Mouse (Mus musculus) liver, embryonic 14.5 days (tissue): ENCODE measurements at regions not wholly inside any gene's neighbourhood (a gene's known extent, or its start where the extent isn't known, plus 50 kb on each side); places are given as distances from the start of the nearest gene placed in this dataset.

Source experiments
- ATAC-seq: fragments of 200-750 bp; cut with Nextera tagmentation; 2 replicates; pipeline ENCODE4 v1.8.0; 2017; ENCODE audit warnings: moderate number of reproducible peaks, mild to moderate bottlenecking, moderate library complexity; ENCODE audit not compliant: insufficient read depth
- DNase-seq, 3 experiments: peaks; one replicate each; pipeline ENCODE4 v3.0.0-alpha.2; 2012 to 2013; ENCODE audit warnings: low read depth in 3 of 3, low spot score in 3 of 3
- H3K27ac ChIP-seq: fragments of 300-500 bp; sonication (generic); 2 replicates; pipeline ENCODE4 v1.5.1; 2014; ENCODE audit warnings: moderate library complexity, mild to moderate bottlenecking, control low read depth, inconsistent platforms
- H3K27me3 ChIP-seq: fragments of 300-500 bp; sonication (generic); 2 replicates; pipeline ENCODE4 v1.6.1; 2014; ENCODE audit warnings: mild to moderate bottlenecking, low read length, moderate library complexity; ENCODE audit not compliant: control insufficient read depth, insufficient read depth
- H3K36me3 ChIP-seq: fragments of 300-500 bp; sonication (generic); replicated peaks from 2 replicates; pipeline ENCODE4 v1.6.1; 2014; ENCODE audit warnings: low read depth; ENCODE audit not compliant: control insufficient read depth, insufficient read depth
- H3K4me1 ChIP-seq, 2 experiments: fragments of 200-500 bp in 1 of 2; fragments of 300-500 bp in 1 of 2; sonication (generic) in 1 of 2; replicated peaks; 2 replicates each; pipeline ENCODE4 v1.6.1; 2012 to 2014; ENCODE audit warnings: antibody characterized with exemption in 1 of 2, inconsistent platforms in 1 of 2, low read length in 1 of 2; ENCODE audit not compliant: control insufficient read depth in 2 of 2, insufficient read depth in 2 of 2
- H3K4me2 ChIP-seq: fragments of 300-500 bp; sonication (generic); 2 replicates; pipeline ENCODE4 v1.6.1; 2014; ENCODE audit warnings: low read depth, mild to moderate bottlenecking, control low read depth, moderate library complexity
- H3K4me3 ChIP-seq, 2 experiments: fragments of 200-500 bp in 1 of 2; fragments of 300-500 bp in 1 of 2; sonication (generic) in 1 of 2; 2 replicates each; pipeline ENCODE4 v1.5.1; 2012 to 2014; ENCODE audit warnings: low read depth in 2 of 2, low read length in 2 of 2, mild to moderate bottlenecking in 2 of 2, control low read depth in 1 of 2, inconsistent platforms in 1 of 2, moderate library complexity in 1 of 2; ENCODE audit not compliant: insufficient read depth in 1 of 2
- H3K9ac ChIP-seq: fragments of 300-500 bp; sonication (generic); replicated peaks from 2 replicates; pipeline ENCODE4 v1.6.1; 2014; ENCODE audit warnings: mild to moderate bottlenecking, control low read depth, moderate library complexity
- H3K9me3 ChIP-seq: fragments of 300-500 bp; sonication (generic); 2 replicates; pipeline ENCODE4 v1.6.1; 2016; ENCODE audit warnings: low read length, mixed read lengths; ENCODE audit not compliant: control insufficient read depth
- CTCF ChIP-seq: IDR thresholded peaks from 2 replicates; pipeline ENCODE4 v1.5.1; 2016; ENCODE audit warnings: antibody characterized with exemption, low read depth, control low read depth
- EP300 ChIP-seq: IDR thresholded peaks from 2 replicates; pipeline ENCODE4 v1.6.1; 2016; ENCODE audit warnings: antibody characterized with exemption, low read depth
- WGBS: fragments of 180-500 bp; shearing (Covaris S2); extraction: QIAGEN DNeasy Blood & Tissue Kit; methylation state at CpG from one replicate; pipeline ENCODE4 v1.1.7; 2014; ENCODE audit not compliant: insufficient replicate concordance; 5-methylcytosine and 5-hydroxymethylcytosine counted together

DNA sequence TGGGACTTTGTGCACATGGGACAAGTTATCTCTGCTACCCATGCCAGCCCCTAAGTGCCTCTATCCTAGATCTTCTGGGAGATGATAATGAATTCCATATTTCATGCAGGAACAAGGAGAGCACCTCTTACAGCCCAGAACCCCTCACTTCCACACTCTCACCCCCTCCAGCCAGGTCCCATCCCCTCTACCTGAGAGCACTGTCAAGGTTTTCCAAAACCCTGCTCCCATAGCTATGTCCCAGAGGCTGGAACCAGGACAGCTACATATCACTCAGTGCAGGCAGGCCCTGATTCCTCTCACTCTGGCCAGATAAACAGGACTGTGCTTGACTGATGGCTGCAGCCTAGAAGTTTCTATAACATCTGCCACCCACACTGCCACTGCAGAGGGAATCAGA is 125.3 kb upstream of the Irx4 start:
- no peak for ATAC-seq
- Histone ChIP-seq H3K9me3 (no peaks in the 10 kb centered on the region), H3K27ac (no peak overlapping the region), H3K27me3 (no peaks in the 10 kb centered on the region), H3K4me1 (no peaks in the 10 kb centered on the region), H3K9ac (no peak overlapping the region), H3K36me3 (no peaks in the 10 kb centered on the region), H3K4me2 (no peak overlapping the region), H3K4me3 (no peak overlapping the region)
- DNase-seq: no peak
- TF ChIP-seq CTCF (no peak), EP300 (no peak)

DNA sequence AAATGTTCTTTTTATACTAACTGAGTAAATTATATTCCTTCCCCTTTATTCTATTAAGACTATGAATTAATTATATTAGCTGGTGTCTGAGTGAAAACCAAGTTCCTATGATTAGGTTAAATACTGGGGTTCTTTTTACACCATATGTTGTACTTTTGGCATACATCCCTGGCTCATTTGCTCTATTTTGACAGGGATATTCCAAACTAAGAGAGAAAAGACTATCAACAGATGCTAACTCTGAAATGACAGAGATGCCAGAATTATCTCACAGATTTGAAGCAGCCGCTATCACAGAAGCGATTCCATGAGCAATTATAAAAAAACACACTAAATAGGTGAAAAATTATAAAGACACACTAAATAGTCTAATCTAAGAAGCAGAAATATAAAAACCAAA is 119.0 kb upstream of the Irx4 start:
- DNase-seq (no peak), ATAC-seq (no peak)
- Histone ChIP-seq H3K4me1 (no peaks in the 10 kb centered on the region), H3K9me3 (no peaks in the 10 kb centered on the region), H3K36me3 (no peaks in the 10 kb centered on the region), H3K27me3 (no peaks in the 10 kb centered on the region), H3K4me2 (no peak overlapping the region), H3K27ac (no peak overlapping the region), H3K4me3 (no peak overlapping the region), H3K9ac (no peak overlapping the region)
- WGBS: 72% methylated on average over 2 of the region's 2 CpGs
- TF ChIP-seq CTCF: no peak
- TF ChIP-seq EP300: no peak

DNA sequence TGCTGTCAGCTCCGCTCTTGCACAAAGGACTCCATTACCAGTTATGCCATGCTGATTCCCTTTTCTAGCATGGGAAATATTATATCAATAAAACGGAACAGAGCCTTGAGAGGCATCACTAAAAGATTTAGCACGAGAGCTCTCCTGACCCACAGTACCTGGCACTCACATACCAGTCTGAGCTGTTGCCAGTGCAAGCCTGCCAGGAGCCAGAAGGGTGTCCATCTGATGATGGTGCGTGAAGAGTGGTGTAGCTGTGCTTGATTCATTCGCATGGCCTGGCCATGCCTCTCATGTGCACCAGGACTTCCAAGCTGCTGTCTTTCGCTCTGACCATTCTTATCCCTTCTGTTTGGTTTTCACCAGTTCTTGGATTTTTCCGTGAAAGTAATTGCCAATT is 102.3 kb upstream of the Irx4 start:
- 58% methylated on average over 7 of the region's 7 CpGs for WGBS
- Histone ChIP-seq H3K4me3 (no peak overlapping the region), H3K27ac (no peak overlapping the region), H3K9ac (no peak overlapping the region), H3K27me3 (no peaks in the 10 kb centered on the region), H3K4me2 (no peak overlapping the region), H3K4me1 (no peaks in the 10 kb centered on the region), H3K9me3 (no peaks in the 10 kb centered on the region), H3K36me3 (no peaks in the 10 kb centered on the region)
- DNase-seq (no peak), ATAC-seq (no peak)
- TF ChIP-seq CTCF (no peak), EP300 (no peak)

DNA sequence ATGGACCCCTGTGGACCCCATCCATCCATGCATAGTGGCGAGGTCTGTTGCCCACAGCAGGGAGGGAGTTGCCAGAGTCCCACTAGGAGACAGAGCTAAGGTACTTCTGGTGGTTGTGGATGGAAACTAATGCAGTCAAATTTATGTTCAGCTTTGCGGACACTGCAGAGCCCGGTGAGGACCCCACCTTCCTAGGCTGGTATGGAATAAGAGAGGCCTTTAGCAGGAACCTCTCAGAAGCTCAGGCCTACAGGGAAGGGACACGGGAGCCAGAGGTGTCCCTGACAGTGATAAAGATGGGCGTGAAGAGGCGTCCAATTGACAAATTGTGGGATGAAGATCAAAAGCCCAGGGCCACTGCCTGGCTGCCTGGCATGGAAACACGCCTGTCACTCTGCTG is 100.8 kb upstream of the Irx4 start:
- H3K9me3 ChIP-seq: no peaks in the 10 kb centered on the region
- TF ChIP-seq CTCF: no peak
- no peak for TF ChIP-seq EP300
- no peak overlapping the region for H3K9ac ChIP-seq
- H3K27ac ChIP-seq: no peak overlapping the region
- DNase-seq (no peak), ATAC-seq (no peak)
- H3K4me1 ChIP-seq: no peaks in the 10 kb centered on the region
- H3K36me3 ChIP-seq: no peaks in the 10 kb centered on the region
- H3K4me3 ChIP-seq: no peak overlapping the region
- no peaks in the 10 kb centered on the region for H3K27me3 ChIP-seq
- 24% methylated on average over 7 of the region's 7 CpGs for WGBS
- H3K4me2 ChIP-seq: no peak overlapping the region

DNA sequence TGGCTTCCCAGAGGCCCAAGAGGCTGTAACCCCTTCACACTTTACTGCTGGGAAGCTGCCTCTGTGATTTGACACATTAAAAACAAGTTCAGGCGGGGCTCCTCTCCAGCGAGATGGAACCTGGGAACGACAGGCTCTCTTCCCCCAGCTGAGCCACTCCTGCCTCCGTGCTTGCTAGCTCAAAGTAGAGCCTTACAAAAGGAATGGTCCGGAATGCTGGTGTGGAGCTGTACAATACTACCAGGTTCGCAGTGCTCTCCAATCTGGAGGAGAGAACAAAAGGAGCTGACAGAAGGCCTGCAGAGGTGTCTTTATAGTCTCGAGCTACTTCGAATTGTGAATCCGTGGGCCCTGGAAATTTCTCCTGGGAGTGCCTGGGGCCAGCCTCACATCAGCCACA is 100.4 kb upstream of the Irx4 start:
- Histone ChIP-seq H3K4me1 (no peaks in the 10 kb centered on the region), H3K4me2 (no peak overlapping the region), H3K9me3 (no peaks in the 10 kb centered on the region), H3K4me3 (no peak overlapping the region), H3K27me3 (no peaks in the 10 kb centered on the region), H3K27ac (no peak overlapping the region), H3K9ac (no peak overlapping the region), H3K36me3 (no peaks in the 10 kb centered on the region)
- TF ChIP-seq CTCF (no peak), EP300 (no peak)
- 22% methylated on average over 9 of the region's 9 CpGs for WGBS
- DNase-seq: no peak
- no peak for ATAC-seq

DNA sequence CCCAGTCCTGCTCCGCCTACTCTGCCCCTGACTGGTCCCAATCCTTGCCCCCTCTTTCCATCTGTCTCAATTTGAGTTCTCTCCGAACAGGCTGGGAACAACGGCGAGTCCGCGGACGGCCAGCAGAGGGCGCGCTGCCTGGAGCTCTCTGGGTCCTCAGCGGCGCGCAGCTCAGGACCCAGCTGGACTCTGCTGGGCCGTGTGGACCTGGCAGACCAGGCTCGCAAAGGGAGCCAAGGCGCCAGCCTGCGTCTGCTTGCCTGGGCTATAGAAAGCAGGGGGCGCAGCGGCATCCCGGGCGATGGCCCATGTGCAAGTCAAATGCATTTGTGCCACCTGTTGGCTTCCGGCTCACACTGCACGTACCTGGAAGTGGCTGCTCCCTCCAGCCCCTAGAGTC is 100.0 kb upstream of the Irx4 start:
- 3% methylated on average over 22 of the region's 22 CpGs for WGBS
- H3K9ac ChIP-seq: no peak overlapping the region
- ATAC-seq: no peak

More for the DNA sequence above, 100.0 kb upstream of the Irx4 start:
- H3K27ac ChIP-seq: no peak overlapping the region
- no peak overlapping the region; a peak in 1 of 4 replicates for H3K4me3 ChIP-seq
- DNase-seq: no peak
- TF ChIP-seq EP300 (no peak), CTCF (peak; percentile 93)
- no peaks in the 10 kb centered on the region for H3K27me3 ChIP-seq
- H3K36me3 ChIP-seq: no peaks in the 10 kb centered on the region
- no peaks in the 10 kb centered on the region for H3K4me1 ChIP-seq
- H3K9me3 ChIP-seq: no peaks in the 10 kb centered on the region
- H3K4me2 ChIP-seq: peak overlapping the region; percentile 27
